Mouse (Mus musculus) splenic B cell, adult 2 months (primary cell): ENCODE measurements around the gene Tmprss11g.

Experiments used
- DNase-seq: peaks from one replicate; pipeline ENCODE4 v3.0.0-alpha.2; 2011; ENCODE audit warnings: low read depth, low spot score
- H3K27me3 ChIP-seq: 2 replicates; pipeline ENCODE4 v1.6.1; 2012; ENCODE audit warnings: mild to moderate bottlenecking, low read length, moderate library complexity, mixed read lengths; ENCODE audit not compliant: control insufficient read depth, poor library complexity, insufficient read depth, severe bottlenecking
- H3K36me3 ChIP-seq: 2 replicates; pipeline ENCODE4 v1.6.1; 2012; ENCODE audit warnings: mild to moderate bottlenecking, low read length, moderate library complexity, mixed read lengths; ENCODE audit not compliant: control insufficient read depth, poor library complexity, insufficient read depth, severe bottlenecking

Tmprss11g gene

DNA sequence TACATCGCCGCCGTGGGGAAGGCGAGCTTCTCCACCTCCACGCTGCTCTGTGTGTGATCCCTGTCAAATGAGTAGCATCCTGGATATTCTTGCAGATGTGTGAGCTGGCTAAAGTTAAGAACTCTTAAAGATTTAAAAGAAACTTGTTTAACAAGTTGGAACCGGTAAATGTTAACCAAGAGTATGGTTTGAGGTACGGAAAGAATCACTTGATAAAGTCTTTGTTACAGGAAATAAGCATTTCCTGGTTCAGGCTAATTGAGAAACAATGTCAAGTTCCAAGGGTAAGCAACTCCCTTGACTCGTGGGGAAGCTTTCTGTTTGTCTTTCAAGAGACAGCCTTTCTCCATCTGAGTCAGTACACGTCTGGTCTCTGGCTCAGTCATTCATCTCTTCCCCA lies at the start of gene Tmprss11g:
Tmprss11g (minus strand) TSS at position 101 of the 400 bp plus-strand sequence.
- no peak for DNase-seq
- no peaks in the 10 kb centered on the region for H3K27me3 ChIP-seq
- no peaks in the 10 kb centered on the region for H3K36me3 ChIP-seq

DNA sequence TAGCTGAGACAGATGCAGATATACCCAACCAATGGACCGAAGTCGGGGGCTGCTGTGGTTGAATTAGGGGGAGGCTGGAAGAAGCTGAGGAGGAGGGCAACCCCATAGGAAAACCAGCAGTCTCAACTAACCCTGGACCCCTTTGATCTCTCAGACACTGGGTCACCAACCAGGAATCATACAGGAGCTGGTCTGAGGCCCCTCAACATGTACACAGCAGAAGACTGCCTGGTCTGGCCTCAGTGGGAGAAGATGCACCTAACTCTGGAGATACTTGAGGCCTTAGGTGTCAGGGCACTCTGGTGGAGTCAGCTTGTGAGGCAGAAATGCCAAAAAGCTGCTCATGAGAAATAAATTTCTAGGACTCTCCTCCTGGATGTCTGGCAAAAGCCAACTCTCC lies 28.3 kb upstream of the Tmprss11g start:
- no peak for DNase-seq
- H3K36me3 ChIP-seq: no peaks in the 10 kb centered on the region

DNA sequence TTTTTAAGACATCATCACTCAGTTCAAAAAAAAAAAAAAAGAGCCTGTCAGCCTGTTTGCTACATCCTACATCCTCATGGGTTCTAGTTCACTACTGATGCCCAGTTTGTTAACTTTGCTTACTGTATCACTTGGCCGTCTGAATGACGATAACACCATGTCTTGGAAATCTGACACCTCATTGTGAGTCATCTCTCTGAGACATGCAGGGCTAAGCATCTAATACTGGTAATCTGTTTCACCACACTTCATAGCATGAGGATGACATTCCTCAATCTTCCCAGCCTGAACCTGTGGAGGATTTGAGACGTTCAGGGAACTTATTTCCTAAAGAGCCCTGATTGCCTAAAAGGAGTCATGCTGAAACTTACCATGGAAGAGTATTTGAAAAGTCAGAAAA lies 22.2 kb upstream of the Tmprss11g start:
- Histone ChIP-seq H3K27me3 (no peaks in the 10 kb centered on the region), H3K36me3 (no peaks in the 10 kb centered on the region)
- no peak for DNase-seq

More for the DNA sequence above, 28.3 kb upstream of the Tmprss11g start:
- H3K27me3 ChIP-seq: no peaks in the 10 kb centered on the region

DNA sequence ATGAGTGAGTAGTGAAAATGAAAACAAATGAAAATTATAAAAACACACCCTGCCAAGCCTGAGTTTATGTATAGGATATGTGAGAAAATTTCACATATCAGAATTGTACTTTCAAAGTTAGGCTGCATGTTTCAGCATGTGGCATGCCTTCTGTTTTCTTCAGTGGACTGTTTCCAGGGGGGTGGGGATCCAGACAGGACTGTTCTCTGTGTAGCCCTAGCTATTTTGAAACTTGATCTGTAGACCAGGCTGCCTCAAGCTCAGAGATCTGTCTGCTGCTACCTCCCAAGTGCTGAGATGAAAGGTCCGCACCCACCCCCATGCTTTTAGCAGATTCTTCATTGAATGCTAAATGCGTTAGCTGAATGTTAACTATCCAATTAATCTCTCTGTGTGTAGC lies 10.3 kb upstream of the Tmprss11g start:
- H3K27me3 ChIP-seq: no peaks in the 10 kb centered on the region
- H3K36me3 ChIP-seq: no peaks in the 10 kb centered on the region
- DNase-seq: no peak

DNA sequence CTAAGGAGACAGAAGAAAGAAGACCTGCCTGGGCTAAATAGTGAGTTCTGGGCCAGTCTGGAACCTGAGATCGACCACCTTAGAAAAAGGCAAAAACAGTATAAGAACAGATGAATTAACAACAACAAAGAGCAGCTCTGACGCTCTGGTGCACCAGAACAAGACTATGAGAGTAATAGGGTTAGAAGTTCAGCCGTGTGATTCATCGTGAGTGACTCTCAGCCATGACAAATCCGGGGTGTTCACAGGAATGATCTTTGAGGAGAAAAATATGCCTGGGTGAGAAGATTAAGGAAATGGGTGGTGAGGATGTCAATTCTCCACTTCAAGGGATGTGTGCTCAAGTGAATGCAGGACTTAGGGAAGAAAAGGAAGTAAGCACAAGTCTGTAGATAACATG lies 6.9 kb downstream of the Tmprss11g start:
- Histone ChIP-seq H3K36me3 (no peaks in the 10 kb centered on the region), H3K27me3 (no peaks in the 10 kb centered on the region)
- DNase-seq: no peak

DNA sequence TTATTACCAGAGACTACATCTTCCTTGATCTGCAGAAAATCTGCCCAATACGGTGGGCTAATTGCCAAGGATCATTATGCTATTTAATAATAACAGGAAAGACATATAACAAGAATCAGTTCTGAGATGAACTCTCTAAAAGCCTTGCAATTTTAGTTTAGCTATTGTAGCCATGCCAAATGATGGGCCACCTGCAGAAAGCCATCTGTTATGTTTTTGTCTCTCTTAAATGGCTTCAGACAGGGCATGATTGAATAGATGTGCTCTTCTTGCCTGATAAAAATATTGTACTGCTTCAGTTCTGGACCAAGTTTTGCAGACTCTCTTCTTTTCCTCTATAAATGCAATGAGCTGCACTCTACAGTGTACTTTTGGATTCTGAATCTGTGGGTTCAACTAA lies 24.9 kb downstream of the Tmprss11g start:
- Histone ChIP-seq H3K36me3 (no peaks in the 10 kb centered on the region), H3K27me3 (no peaks in the 10 kb centered on the region)
- no peak for DNase-seq

DNA sequence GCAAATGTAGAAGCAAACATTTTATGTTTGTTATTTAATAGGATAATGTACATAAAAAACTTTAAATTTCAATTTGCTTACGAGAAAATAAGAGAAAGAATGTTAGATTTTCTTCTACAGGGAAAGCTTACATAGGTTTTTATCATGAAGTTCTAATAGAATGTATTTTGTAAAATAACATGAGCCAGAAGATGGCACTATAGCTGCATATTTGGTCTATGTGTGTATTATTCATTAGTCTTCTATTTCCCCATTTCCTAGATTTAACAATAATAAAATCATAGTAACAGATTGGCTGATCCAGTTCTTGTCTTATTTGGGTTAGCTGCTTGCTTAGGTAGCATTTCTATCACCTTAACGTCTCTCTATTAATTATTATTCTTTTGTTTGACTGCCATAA lies 35.8 kb downstream of the Tmprss11g start:
- Histone ChIP-seq H3K27me3 (no peaks in the 10 kb centered on the region), H3K36me3 (no peaks in the 10 kb centered on the region)
- no peak for DNase-seq

DNA sequence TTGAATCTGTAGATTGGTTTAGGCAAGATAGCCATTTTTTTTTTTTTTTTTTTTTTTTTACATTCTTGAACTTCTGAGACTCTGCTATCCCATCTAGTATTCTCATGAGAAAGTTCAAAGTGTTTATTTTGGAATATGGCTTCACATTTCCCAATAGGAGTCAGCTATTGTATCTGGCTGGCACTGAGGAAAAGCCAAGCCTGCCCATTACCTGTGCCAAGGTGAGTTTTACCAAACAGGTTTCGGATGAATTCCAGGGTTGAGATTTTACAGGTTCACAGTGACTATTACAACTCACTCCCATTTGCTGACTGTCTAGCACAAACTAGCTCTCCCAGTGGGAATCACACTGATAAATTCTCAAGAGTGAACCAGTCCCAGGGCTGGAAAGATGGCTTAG lies 36.4 kb downstream of the Tmprss11g start:
- Histone ChIP-seq H3K36me3 (no peaks in the 10 kb centered on the region), H3K27me3 (no peaks in the 10 kb centered on the region)
- no peak for DNase-seq

DNA sequence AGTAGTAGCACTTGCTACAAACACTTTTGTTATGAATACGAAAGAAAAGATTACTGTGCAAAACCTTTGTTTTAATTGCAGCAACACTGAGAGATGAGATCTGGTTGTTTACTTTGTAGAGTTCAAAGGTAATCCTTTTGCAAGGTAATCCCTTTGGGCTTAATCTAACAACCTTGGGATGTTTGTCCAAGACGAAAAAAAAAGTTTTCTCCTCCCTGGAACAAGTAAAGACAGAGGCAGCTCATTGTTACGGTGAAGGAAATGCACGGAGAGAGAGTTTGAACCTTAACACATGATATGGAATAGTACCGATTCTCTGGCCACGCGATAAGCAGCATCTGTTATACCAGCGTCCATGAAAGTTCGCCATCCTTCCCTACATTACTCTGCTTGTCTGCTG lies 44.5 kb downstream of the Tmprss11g start:
- DNase-seq: no peak
- Histone ChIP-seq H3K36me3 (no peaks in the 10 kb centered on the region), H3K27me3 (no peaks in the 10 kb centered on the region)

DNA sequence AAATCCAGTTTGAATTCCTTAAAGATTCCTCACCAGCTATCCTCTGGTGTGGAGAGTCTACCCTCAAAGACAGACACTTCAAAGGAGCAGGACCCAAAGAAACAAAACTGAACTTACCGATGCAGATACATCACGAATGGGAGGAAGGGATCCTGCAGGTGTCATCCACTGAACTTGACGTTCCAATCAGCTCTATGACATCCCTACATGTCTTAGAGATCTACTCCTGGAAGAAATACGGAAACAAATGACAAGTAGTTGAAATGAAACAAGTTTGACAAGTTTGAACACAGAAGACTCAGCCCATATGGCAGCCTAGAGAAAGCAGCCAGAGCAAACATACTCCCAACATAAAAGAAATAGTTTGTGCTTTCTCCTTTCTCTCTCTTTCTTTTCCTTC lies 49.5 kb downstream of the Tmprss11g start, which contains the start of gene Tmprss11a:
Tmprss11a (minus strand) TSS at position 101 of the 400 bp plus-strand sequence.
- no peaks in the 10 kb centered on the region for H3K36me3 ChIP-seq
- no peaks in the 10 kb centered on the region for H3K27me3 ChIP-seq
- no peak for DNase-seq

DNA sequence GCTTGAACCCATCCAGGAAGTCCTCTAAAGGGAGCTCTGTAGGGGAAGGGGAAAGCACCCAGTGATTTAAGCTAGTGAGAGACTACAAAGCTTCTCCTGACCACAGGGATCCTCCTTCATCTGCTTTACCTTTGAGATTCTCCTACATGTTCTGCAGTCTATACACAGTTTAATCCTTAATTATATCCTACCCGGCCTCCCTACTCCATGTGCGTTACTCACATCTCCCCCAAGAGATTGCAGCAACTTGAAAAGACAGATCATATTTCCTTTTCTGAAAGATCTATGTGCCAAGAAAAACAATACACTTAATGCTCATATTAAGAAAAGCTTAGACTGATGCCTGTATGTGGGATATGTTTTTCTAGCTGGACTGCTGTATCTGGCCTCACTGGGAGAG lies 79.1 kb downstream of the Tmprss11g start:
- Histone ChIP-seq H3K36me3 (no peaks in the 10 kb centered on the region), H3K27me3 (no peaks in the 10 kb centered on the region)
- DNase-seq: no peak

DNA sequence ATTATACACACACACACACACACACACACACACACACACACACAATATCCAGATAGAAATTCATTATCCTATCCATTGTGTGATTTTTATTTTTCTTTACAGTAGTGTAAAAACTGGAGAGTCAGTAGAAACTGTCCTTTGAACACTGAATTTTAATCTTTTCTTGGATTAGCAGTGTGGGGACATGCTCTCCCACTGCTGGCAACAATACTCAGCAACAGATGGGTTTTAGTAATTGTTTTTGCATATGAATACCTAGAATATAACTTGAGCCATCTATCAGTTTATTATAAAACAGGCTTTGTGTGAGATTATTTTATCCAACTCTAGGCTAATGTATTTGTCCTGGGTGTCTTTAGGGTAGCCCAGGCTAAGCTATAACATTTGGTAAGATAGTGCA lies 79.9 kb downstream of the Tmprss11g start:
- DNase-seq: no peak
- no peaks in the 10 kb centered on the region for H3K27me3 ChIP-seq

More for the DNA sequence above, 79.9 kb downstream of the Tmprss11g start:
- no peaks in the 10 kb centered on the region for H3K36me3 ChIP-seq
